Mouse (Mus musculus) heart, embryonic 11.5 days (tissue): ENCODE results near the gene Otos. TPM values are rescaled to one million over a fixed set of nuclear protein-coding genes. Genes with fewer than 3 reads are reported as not detected.

Experiments used
- ATAC-seq: fragments of 200-750 bp; cut with Nextera tagmentation; replicated peaks from 2 replicates; pipeline ENCODE4 v1.8.0; 2017; ENCODE audit warnings: moderate library complexity; ENCODE audit not compliant: insufficient number of reproducible peaks, low FRiP score, low TSS enrichment
- H3K27ac ChIP-seq: fragments of 300-500 bp; sonication (generic); 2 replicates; pipeline ENCODE4 v1.5.1; 2014; ENCODE audit warnings: mild to moderate bottlenecking, low read depth, low read length
- H3K27me3 ChIP-seq: fragments of 300-500 bp; sonication (generic); 2 replicates; pipeline ENCODE4 v1.6.1; 2014; ENCODE audit warnings: mild to moderate bottlenecking, low read length, mixed read lengths; ENCODE audit not compliant: control insufficient read depth, insufficient read depth
- H3K36me3 ChIP-seq: fragments of 300-500 bp; sonication (generic); 2 replicates; pipeline ENCODE4 v1.6.1; 2014; ENCODE audit warnings: mild to moderate bottlenecking, low read length, moderate library complexity, mixed read lengths; ENCODE audit not compliant: control insufficient read depth, insufficient read depth
- H3K4me1 ChIP-seq: fragments of 300-500 bp; sonication (generic); 2 replicates; pipeline ENCODE4 v1.6.1; 2014; ENCODE audit warnings: low read length; ENCODE audit not compliant: control insufficient read depth, insufficient read depth
- H3K4me2 ChIP-seq: fragments of 300-500 bp; sonication (generic); 2 replicates; pipeline ENCODE4 v1.6.1; 2014; ENCODE audit warnings: mild to moderate bottlenecking, moderate library complexity
- H3K4me3 ChIP-seq: fragments of 300-500 bp; sonication (generic); 2 replicates; pipeline ENCODE4 v1.5.1; 2014; ENCODE audit warnings: low read depth, low read length
- H3K9ac ChIP-seq: fragments of 300-500 bp; sonication (generic); 2 replicates; pipeline ENCODE4 v1.6.1; 2014; ENCODE audit warnings: mild to moderate bottlenecking, low read depth, low read length, moderate library complexity
- H3K9me3 ChIP-seq: fragments of 300-500 bp; sonication (generic); replicated peaks from 2 replicates; pipeline ENCODE4 v1.6.1; 2016; ENCODE audit warnings: low read length; ENCODE audit not compliant: control insufficient read depth
- WGBS: fragments of 180-500 bp; shearing (Covaris S2); extraction: QIAGEN DNeasy Blood & Tissue Kit; methylation state at CpG from one replicate; pipeline ENCODE4 v1.1.7; 2014; ENCODE audit not compliant: insufficient replicate concordance; 5-methylcytosine and 5-hydroxymethylcytosine counted together
- polyA plus RNA-seq: library from polyadenylated mRNA; unstranded; fragments of >200 nt; fragmentation: Nextera tagmentation; extraction: Ambion mirVana; gene quantifications from 2 replicates; pipeline ENCODE4 v1.2.1, GENCODE M21; 2014

Gene Otos
- polyA plus RNA-seq, 1 experiment from 2014 or later: not detected

- no peaks in the 10 kb centered on the region for H3K4me1 ChIP-seq
- H3K4me3 ChIP-seq: no peak overlapping the region
- 51% methylated on average over 2 of the region's 2 CpGs for WGBS
- ATAC-seq: no peak
- no peaks in the 10 kb centered on the region for H3K36me3 ChIP-seq
- peaks cover 18% of the 10 kb centered on the region; the same call in 1 of the 2 replicates for H3K27me3 ChIP-seq
- no peaks in the 10 kb centered on the region for H3K9me3 ChIP-seq
- no peak overlapping the region for H3K9ac ChIP-seq
- H3K27ac ChIP-seq: no peak overlapping the region
- no peak overlapping the region for H3K4me2 ChIP-seq
Measured at GRCm38 (mm10) chr1:92654676-92655075, 6.0 kb upstream of the Otos start.

GRCm38 (mm10) chr1:92653179-92653578 is 4.5 kb upstream of the Otos start:
- Histone ChIP-seq H3K4me1 (no peaks in the 10 kb centered on the region), H3K36me3 (no peaks in the 10 kb centered on the region), H3K27me3 (peaks cover 23% of the 10 kb centered on the region; the same call in 1 of the 2 replicates), H3K27ac (no peak overlapping the region), H3K9ac (no peak overlapping the region), H3K4me2 (no peak overlapping the region), H3K9me3 (no peaks in the 10 kb centered on the region), H3K4me3 (no peak overlapping the region)
- ATAC-seq: no peak
- WGBS: 81% methylated on average over 3 of the region's 3 CpGs

- no peak overlapping the region for H3K4me3 ChIP-seq
- H3K9ac ChIP-seq: no peak overlapping the region
- no peak overlapping the region for H3K4me2 ChIP-seq
- ATAC-seq: no peak
- H3K36me3 ChIP-seq: no peaks in the 10 kb centered on the region
- no peak overlapping the region for H3K27ac ChIP-seq
- H3K27me3 ChIP-seq: peaks cover 23% of the 10 kb centered on the region
- whole genome bisulfite sequencing: 70% methylated on average over 3 of the region's 3 CpGs
- H3K9me3 ChIP-seq: no peaks in the 10 kb centered on the region
- no peaks in the 10 kb centered on the region for H3K4me1 ChIP-seq
Measured at GRCm38 (mm10) chr1:92651467-92651866, 2.8 kb upstream of the Otos start.

- H3K27me3 ChIP-seq: peaks cover 21% of the 10 kb centered on the region
- H3K36me3 ChIP-seq: no peaks in the 10 kb centered on the region
- no peak overlapping the region for H3K4me2 ChIP-seq
- no peaks in the 10 kb centered on the region for H3K4me1 ChIP-seq
- no peak overlapping the region for H3K4me3 ChIP-seq
- no peak overlapping the region for H3K9ac ChIP-seq
- ATAC-seq: no peak
- WGBS: 43% methylated on average over 10 of the region's 10 CpGs
- no peak overlapping the region for H3K27ac ChIP-seq
- H3K9me3 ChIP-seq: no peaks in the 10 kb centered on the region
Measured at GRCm38 (mm10) chr1:92648197-92648596, 444 bp downstream of the Otos start.

- no peak overlapping the region for H3K4me2 ChIP-seq
- no peak overlapping the region for H3K9ac ChIP-seq
- H3K9me3 ChIP-seq: no peaks in the 10 kb centered on the region
- no peak overlapping the region for H3K27ac ChIP-seq
- WGBS: 9% methylated on average over 8 of the region's 8 CpGs
- 0 out of 2 replicates have a peak, but pooled peaks have one; percentile 32 for ATAC-seq
- no peaks in the 10 kb centered on the region for H3K4me1 ChIP-seq
- H3K4me3 ChIP-seq: no peak overlapping the region
- H3K36me3 ChIP-seq: no peaks in the 10 kb centered on the region
- peaks cover 21% of the 10 kb centered on the region for H3K27me3 ChIP-seq
Measured at GRCm38 (mm10) chr1:92647752-92648151, 889 bp downstream of the Otos start.

GRCm38 (mm10) chr1:92647026-92647425 is 1.6 kb downstream of the Otos start:
- no peaks in the 10 kb centered on the region for H3K36me3 ChIP-seq
- no peak for ATAC-seq
- H3K27ac ChIP-seq: no peak overlapping the region
- H3K4me2 ChIP-seq: no peak overlapping the region
- no peak overlapping the region for H3K9ac ChIP-seq
- WGBS: 57% methylated on average over 4 of the region's 4 CpGs
- no peaks in the 10 kb centered on the region for H3K9me3 ChIP-seq
- peaks cover 21% of the 10 kb centered on the region for H3K27me3 ChIP-seq
- 0 out of 2 replicates have a peak, but pooled peaks cover 3% of the 10 kb centered on the region for H3K4me1 ChIP-seq
- H3K4me3 ChIP-seq: no peak overlapping the region

- H3K4me3 ChIP-seq: no peak overlapping the region
- WGBS: 72% methylated on average over 7 of the region's 7 CpGs
- H3K9ac ChIP-seq: no peak overlapping the region
- ATAC-seq: no peak
- H3K27ac ChIP-seq: no peak overlapping the region
- no peak overlapping the region for H3K4me2 ChIP-seq
- no peaks in the 10 kb centered on the region for H3K9me3 ChIP-seq
- H3K36me3 ChIP-seq: no peaks in the 10 kb centered on the region
- H3K4me1 ChIP-seq: 0 out of 2 replicates have a peak, but pooled peaks cover 3% of the 10 kb centered on the region
- peaks cover 21% of the 10 kb centered on the region for H3K27me3 ChIP-seq
Measured at GRCm38 (mm10) chr1:92646601-92647000, 2.0 kb downstream of the Otos start.

GRCm38 (mm10) chr1:92646111-92646510 is 2.5 kb downstream of the Otos start:
- H3K4me3 ChIP-seq: no peak overlapping the region
- peaks cover 4% of the 10 kb centered on the region for H3K4me1 ChIP-seq
- ATAC-seq: no peak
- no peak overlapping the region for H3K27ac ChIP-seq
- H3K9me3 ChIP-seq: no peaks in the 10 kb centered on the region
- 41% methylated on average over 2 of the region's 2 CpGs for WGBS
- no peak overlapping the region for H3K9ac ChIP-seq
- no peak overlapping the region for H3K4me2 ChIP-seq
- peaks cover 21% of the 10 kb centered on the region for H3K27me3 ChIP-seq
- H3K36me3 ChIP-seq: no peaks in the 10 kb centered on the region

- no peak overlapping the region for H3K4me2 ChIP-seq
- H3K4me3 ChIP-seq: no peak overlapping the region
- peaks cover 18% of the 10 kb centered on the region for H3K27me3 ChIP-seq
- H3K9ac ChIP-seq: no peak overlapping the region
- no peak overlapping the region for H3K27ac ChIP-seq
- H3K36me3 ChIP-seq: no peaks in the 10 kb centered on the region
- no peak for ATAC-seq
- H3K9me3 ChIP-seq: no peaks in the 10 kb centered on the region
- 68% methylated on average over 5 of the region's 5 CpGs for whole genome bisulfite sequencing
- H3K4me1 ChIP-seq: peaks cover 16% of the 10 kb centered on the region
Measured at GRCm38 (mm10) chr1:92644916-92645315, 3.7 kb downstream of the Otos start.
